Mouse (Mus musculus): ENCODE measurements at regions not wholly inside any gene's neighbourhood (a gene's known extent, or its start where the extent isn't known, plus 50 kb on each side); places are given as distances from the start of the nearest gene placed in this dataset.

DNA sequence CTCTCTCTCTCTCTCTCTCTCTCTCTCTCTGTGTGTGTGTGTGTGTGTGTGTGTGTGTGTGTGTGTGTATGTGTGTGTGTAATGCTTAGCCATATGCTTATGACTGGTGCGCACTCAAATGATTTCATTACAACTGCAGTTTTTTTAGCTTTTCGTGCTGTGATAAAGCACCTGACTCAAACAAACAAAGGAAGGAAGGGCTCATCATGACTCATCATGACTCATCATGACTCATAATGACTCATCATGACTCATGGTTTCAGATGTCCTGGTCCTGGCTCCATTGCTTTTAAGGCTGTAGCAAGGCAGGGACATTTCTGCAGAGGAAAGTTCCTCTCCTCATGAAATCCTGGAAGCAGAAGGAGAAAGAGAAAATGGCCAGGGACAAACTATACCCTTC, 302.9 kb downstream of the Foxa2 start:
- no peak for TF ChIP-seq CTCF (conservative IDR thresholded peaks at IDR 0.05; ENCODE audit: insufficient read depth, insufficient read length, low read depth, low read length)
- TF ChIP-seq POLR2A (IDR thresholded peaks at IDR 0.05; ENCODE audit: low read depth, low read length), result no peak
